Mouse (Mus musculus) kidney, adult 2 months (tissue): ENCODE data around the gene Myrfl. TPM values are rescaled to one million over a fixed set of nuclear protein-coding genes. Genes with fewer than 3 reads are reported as not detected.

Source experiments
- DNase-seq: peaks from one replicate; pipeline ENCODE4 v3.0.0; 2021
- H3K27ac ChIP-seq: fragments of 200-500 bp; 2 replicates; pipeline ENCODE4 v1.5.1; 2012; ENCODE audit warnings: low read depth, low read length, control low read depth, inconsistent platforms; ENCODE audit not compliant: insufficient read depth
- H3K27me3 ChIP-seq: fragments of 200-500 bp; replicated peaks from 2 replicates; pipeline ENCODE4 v1.6.1; 2012; ENCODE audit warnings: mild to moderate bottlenecking, moderate library complexity, low read length, inconsistent platforms; ENCODE audit not compliant: control insufficient read depth, insufficient read depth
- H3K36me3 ChIP-seq: fragments of 200-500 bp; 2 replicates; pipeline ENCODE4 v1.6.1; 2012; ENCODE audit warnings: mild to moderate bottlenecking, moderate library complexity, low read length, inconsistent platforms; ENCODE audit not compliant: control insufficient read depth, insufficient read depth
- H3K4me1 ChIP-seq: fragments of 200-500 bp; 2 replicates; pipeline ENCODE4 v1.6.1; 2011; ENCODE audit warnings: low read length; ENCODE audit not compliant: control insufficient read depth, insufficient read depth
- H3K4me3 ChIP-seq: fragments of 200-500 bp; 2 replicates; pipeline ENCODE4 v1.5.1; 2011; ENCODE audit warnings: mild to moderate bottlenecking, low read depth, low read length, control low read depth; ENCODE audit not compliant: insufficient read depth
- CTCF ChIP-seq: fragments of 200-500 bp; conservative IDR thresholded peaks from 2 replicates; pipeline ENCODE4 v1.5.1; 2011; ENCODE audit warnings: low read depth, mild to moderate bottlenecking, control low read depth, low read length, moderate library complexity, mixed read lengths; ENCODE audit not compliant: insufficient read depth, insufficient read length
- POLR2A ChIP-seq: fragments of 200-500 bp; IDR thresholded peaks from one replicate; pipeline ENCODE4 v1.6.1; 2011; ENCODE audit warnings: low read depth, low read length, control low read depth
- WGBS: fragments of 180-500 bp; shearing (Covaris S2); methylation state at CpG from one replicate; pipeline ENCODE4 v1.1.7; 2018; 5-methylcytosine and 5-hydroxymethylcytosine counted together
- polyA plus RNA-seq: library from polyadenylated mRNA; depleted of rRNA; stranded (reverse); fragments of >200 nt; gene quantifications from 2 replicates; pipeline ENCODE4 v1.2.3, GENCODE M21; 2012

Myrfl gene
- polyA plus RNA-seq, 1 experiment, result 0.02 TPM

DNA sequence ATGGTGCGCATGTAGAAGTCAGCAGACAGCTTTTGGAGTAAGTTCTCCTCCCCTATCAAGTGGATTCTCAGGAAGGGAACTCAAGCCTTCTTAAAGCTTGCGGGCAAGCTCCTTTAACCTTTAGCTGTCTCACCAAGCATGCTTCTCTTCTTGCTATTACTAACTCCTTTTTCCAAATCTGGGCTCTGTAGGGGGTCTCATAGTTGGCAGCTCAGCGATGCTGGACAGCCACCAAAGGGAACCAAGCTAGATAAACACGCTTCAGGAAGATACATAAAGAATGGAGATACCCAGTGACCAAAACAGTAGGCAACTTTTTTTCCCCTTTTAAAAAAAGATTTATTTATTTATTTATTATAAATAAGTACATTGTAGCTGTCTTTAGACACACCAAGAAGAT lies 136.9 kb downstream of the Myrfl start:
- no peaks in the 10 kb centered on the region for H3K4me1 ChIP-seq
- no peaks in the 10 kb centered on the region for H3K27me3 ChIP-seq
- no peak overlapping the region for H3K27ac ChIP-seq
- H3K4me3 ChIP-seq, result no peak overlapping the region
- TF ChIP-seq POLR2A (no peak), CTCF (no peak)
- 92% methylated on average over 4 of the region's 4 CpGs for WGBS
- no peaks in the 10 kb centered on the region for H3K36me3 ChIP-seq
- DNase-seq, result no peak

GRCm38 (mm10) chr10:116755881-116756581 lies 140.7 kb downstream of the Myrfl start:
- Histone ChIP-seq H3K27ac (no peak overlapping the region), H3K27me3 (no peaks in the 10 kb centered on the region), H3K36me3 (no peaks in the 10 kb centered on the region), H3K4me1 (no peaks in the 10 kb centered on the region), H3K4me3 (no peak overlapping the region)
- TF ChIP-seq CTCF, result no peak
- TF ChIP-seq POLR2A, result no peak
- 77% methylated on average over 10 of the region's 10 CpGs for WGBS
- no peak for DNase-seq

GRCm38 (mm10) chr10:116754940-116755339 lies 141.8 kb downstream of the Myrfl start:
- WGBS, result 89% methylated on average over 11 of the region's 11 CpGs
- H3K27me3 ChIP-seq, result no peaks in the 10 kb centered on the region
- no peaks in the 10 kb centered on the region for H3K4me1 ChIP-seq
- H3K27ac ChIP-seq, result no peak overlapping the region
- DNase-seq, result no peak
- no peak for TF ChIP-seq POLR2A
- no peak for TF ChIP-seq CTCF
- H3K36me3 ChIP-seq, result no peaks in the 10 kb centered on the region
- H3K4me3 ChIP-seq, result no peak overlapping the region

- Histone ChIP-seq H3K4me1 (peaks cover 2% of the 10 kb centered on the region; the same call in 1 of the 2 replicates), H3K27me3 (no peaks in the 10 kb centered on the region), H3K36me3 (no peaks in the 10 kb centered on the region), H3K4me3 (no peak overlapping the region), H3K27ac (no peak overlapping the region)
- TF ChIP-seq CTCF (no peak), POLR2A (no peak)
- peak; percentile 69 for DNase-seq
- WGBS, result 43% methylated on average over 14 of the region's 14 CpGs
These were observed 145.8 kb downstream of the Myrfl start for GRCm38 (mm10) chr10:116750895-116751294.

- TF ChIP-seq POLR2A (no peak), CTCF (no peak)
- H3K4me3 ChIP-seq, result no peak overlapping the region
- no peak for DNase-seq
- no peaks in the 10 kb centered on the region for H3K27me3 ChIP-seq
- no peak overlapping the region for H3K27ac ChIP-seq
- peaks cover 2% of the 10 kb centered on the region; the same call in 1 of the 2 replicates for H3K4me1 ChIP-seq
- 68% methylated on average over 6 of the region's 6 CpGs for WGBS
- no peaks in the 10 kb centered on the region for H3K36me3 ChIP-seq
These were observed 146.7 kb downstream of the Myrfl start for GRCm38 (mm10) chr10:116750062-116750461.

DNA sequence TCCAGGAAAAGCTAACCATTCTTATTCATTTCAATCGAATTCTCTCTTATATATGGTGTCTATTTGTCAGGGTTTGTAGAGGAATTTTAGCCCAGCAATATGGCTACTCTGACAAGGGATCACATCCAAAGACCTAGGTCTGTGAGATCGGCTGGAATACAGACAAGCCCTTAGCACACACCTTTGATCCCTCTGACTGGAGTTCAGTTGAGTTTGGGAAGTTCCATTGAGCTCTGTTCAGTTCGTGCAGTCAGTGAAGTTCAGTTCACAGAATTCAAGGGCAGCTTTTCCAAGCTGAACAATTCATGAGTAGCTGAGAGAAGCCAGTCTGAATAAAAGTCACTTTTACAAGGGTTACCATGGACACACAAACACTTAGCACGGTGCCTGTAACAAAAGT lies 148.0 kb downstream of the Myrfl start:
- no peak for TF ChIP-seq POLR2A
- no peak for TF ChIP-seq CTCF
- Histone ChIP-seq H3K27ac (no peak overlapping the region), H3K4me1 (peaks cover 2% of the 10 kb centered on the region; the same call in 1 of the 2 replicates), H3K4me3 (no peak overlapping the region), H3K36me3 (no peaks in the 10 kb centered on the region), H3K27me3 (no peaks in the 10 kb centered on the region)
- peak; percentile 67 for DNase-seq
- WGBS, result 66% methylated on average over 4 of the region's 4 CpGs

DNA sequence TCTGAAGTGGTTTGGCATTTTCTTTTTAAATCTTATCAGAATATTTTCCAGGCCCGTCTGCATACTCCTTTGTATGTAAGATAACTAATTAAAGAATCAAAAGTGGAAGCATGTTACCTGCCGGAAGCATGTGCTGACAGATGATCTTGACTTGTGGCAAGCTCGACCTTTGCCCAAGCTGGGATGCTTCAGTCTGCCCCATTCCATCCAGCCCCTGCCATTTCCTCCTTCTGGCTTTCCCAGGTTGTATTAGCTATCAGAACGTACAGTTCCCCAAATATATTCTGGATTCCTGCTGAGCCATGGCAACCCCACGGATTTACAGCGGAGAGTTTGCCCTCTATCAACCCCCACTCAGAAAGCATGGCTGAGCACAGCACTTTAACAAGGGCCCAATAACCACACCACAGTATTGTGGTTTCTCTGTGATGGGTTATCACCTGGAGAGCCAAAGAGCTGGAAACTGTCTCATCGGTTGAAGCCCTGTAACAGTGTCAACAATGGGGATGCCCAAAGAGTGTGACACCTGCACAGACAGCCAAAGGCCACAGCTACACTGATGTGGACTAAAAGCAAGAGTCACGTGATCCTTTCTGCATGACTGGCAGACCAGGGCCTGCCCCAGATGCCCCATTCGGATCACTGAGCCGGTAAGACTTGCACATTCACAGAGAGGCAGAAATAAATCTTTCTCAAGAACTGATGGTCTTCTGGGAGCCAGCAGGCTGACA lies 150.3 kb downstream of the Myrfl start:
- H3K4me1 ChIP-seq, result peaks cover 2% of the 10 kb centered on the region; the same call in 1 of the 2 replicates
- H3K27ac ChIP-seq, result peak overlapping the region; percentile 53; the same call in 1 of the 2 replicates
- H3K36me3 ChIP-seq, result no peaks in the 10 kb centered on the region
- TF ChIP-seq POLR2A (no peak), CTCF (no peak)
- H3K27me3 ChIP-seq, result no peaks in the 10 kb centered on the region
- 38% methylated on average over 10 of the region's 10 CpGs for WGBS
- no peak overlapping the region for H3K4me3 ChIP-seq
- peak; percentile 93 for DNase-seq
